Mouse (Mus musculus) heart, adult 18-20 months (tissue): ENCODE measurements around the gene Cpox. TPM values are rescaled to one million over a fixed set of nuclear protein-coding genes. Genes with fewer than 3 reads are reported as not detected.
"Not testable (repeated sequence)": the region's sequence is repeated elsewhere in the genome, so short reads cannot be mapped to it uniquely, and the experiment has no call there.

Experiments used
- DNase-seq, 2 experiments: peaks; one replicate each; pipeline ENCODE4 v3.0.0; 2021 to 2022; ENCODE audit warnings: mixed read lengths in 1 of 2
- long read RNA-seq, 2 experiments: library from polyadenylated mRNA; stranded (forward); transcript quantifications; one replicate each; pipeline ENCODE4 v2.0.0; 2021
- total RNA-seq, 2 experiments: library from RNA; stranded (reverse); gene quantifications; 2 replicates each; pipeline ENCODE4 v1.2.3; 2021

The Cpox gene
- total RNA-seq = 10 to 100 TPM; 36.5 to 37.9 TPM
- long read RNA-seq, experiment 1, transcript Cpox-201 (7 exons, 3,097 nt) = major isoform, 17 of 19 reads
- long read RNA-seq, experiment 1, partial matches to known transcripts = 0 of 19 reads
- long read RNA-seq, experiment 1, other reads (novel, unspliced or antisense) = 2 of 19 reads
- long read RNA-seq, experiment 2, transcript Cpox-201 (7 exons, 3,097 nt) = major isoform, 11 of 13 reads
- long read RNA-seq, experiment 2, partial matches to known transcripts = 0 of 13 reads
- long read RNA-seq, experiment 2, other reads (novel, unspliced or antisense) = 2 of 13 reads

DNA sequence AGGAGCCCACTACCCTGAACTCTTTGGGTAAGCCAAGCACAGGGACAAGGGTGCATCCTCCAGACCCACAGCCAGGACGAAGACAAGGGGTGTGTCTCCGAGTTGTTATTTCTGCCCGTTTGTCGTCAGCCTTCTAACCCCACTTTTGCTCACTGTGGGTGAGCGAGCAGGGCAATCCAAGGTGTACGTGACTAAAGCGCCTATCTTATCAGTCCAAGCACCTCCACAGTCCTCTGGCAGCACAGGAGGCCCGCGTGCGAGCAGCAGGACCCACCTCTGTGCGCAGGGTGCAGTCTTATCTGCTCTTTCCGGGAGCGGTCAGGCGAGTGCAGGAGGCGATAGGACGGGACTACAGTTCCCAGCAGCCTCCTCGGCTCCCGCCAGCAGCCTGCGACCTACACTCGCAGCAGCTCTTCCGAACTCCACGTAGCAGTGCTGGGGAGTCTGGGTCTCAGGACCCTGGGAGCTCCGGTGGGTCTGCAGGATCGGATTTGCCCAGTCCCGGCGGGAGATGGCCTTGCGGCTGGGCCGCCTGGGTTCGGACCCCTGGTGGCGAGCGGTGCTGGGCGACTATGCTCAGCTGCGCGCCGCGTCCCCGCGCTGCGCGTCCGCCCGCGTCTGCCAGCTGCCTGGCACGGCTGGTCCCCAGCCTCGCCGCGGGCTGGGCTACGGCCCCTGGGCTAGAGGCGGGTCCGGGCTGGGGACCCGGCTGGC is at the start of gene Cpox:
Cpox (plus strand) TSS at position 376 of the 714 bp plus-strand sequence.
- peak; percentile 88 to 89 for DNase-seq

DNA sequence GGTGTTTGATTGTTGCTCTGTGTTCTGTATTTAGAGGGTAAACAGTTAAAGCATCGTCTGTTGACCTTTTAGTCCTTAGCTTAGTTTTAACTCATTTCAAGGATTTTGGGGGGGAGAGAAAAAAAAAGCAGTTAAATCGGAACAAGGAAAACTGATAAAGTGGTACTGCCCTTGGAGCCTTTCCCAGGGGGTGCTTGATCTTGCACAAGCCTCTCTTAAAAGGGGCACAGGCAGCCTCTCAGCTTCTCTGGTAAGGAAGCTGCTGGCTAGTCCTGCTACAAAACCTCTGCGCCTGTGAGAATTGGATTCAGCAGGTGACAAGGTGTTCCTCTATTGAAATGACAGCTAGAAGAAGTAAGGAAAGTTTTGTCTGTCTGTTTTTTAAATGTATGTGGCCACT is 47.7 kb upstream of the Cpox start:
- no peak for DNase-seq

DNA sequence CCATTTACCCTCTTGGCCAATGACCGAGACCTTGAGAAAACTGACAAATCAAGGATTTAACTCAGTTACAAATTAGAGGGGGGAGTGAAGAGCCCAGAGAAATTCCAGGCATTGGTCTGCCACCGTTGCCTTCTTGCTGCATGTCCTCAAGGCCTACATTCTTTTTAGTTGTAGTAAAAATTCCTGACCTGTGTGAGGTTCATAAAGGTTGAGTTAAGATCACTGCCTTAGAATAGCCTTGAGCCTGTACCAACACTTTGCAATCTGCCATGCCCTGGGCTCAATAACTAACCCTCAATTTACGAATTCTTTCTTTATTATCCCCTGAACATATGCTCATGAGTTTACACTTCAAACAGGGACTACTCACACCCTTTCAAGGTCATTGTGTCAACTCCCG is 47.0 kb upstream of the Cpox start:
- no peak for DNase-seq

DNA sequence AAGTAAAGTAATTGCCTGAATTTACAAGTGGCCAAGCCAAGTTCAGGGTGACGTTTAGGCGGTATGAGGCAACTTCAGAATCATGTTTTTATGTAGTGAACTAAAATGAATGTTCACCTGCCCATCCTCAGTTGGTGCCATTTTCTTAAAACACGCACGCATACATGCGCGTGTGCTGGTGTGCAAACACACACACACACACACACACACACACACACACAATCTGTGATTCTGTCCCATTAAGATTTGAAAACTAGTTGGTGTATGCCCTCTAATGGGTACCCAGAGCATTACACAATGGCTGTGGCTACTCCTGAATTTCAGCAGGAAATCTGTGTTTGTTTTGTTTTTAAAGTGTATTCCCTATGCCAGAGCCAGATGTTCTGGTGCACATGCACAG is 46.1 kb upstream of the Cpox start:
- DNase-seq = peak; percentile 30 to 72

DNA sequence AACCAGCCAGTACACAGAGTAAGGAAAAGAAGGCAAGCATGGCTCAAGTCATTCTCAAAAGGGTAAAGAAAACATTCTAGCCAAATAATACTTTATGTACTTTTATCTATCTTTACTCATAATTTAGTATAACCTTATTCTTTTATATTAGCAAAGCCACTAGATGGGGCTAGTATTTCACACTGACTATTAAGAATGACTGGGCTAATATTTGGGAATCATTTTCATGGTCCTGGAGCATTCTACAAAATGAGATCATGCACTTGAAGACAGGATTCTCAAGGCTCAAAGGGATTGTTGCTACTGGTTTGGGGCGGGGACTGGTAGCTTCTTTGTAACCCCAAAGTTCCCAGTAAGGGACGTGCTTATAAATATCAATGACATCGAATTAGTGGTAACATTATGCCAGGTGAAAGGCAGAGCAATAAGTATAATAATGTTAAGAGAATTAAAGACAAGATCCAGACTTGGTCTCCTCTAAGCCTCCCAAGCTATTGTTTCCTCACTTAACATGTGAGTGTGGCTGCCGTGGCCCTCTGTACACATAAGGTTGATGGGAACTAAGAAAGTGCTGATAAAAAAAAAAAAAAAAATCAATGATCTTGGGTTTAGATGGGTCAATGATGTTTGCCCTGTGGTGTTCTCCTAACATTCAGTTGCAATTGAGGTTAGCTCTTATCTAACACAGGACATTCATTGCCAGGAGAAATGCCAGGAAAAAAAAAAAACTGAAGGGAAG is 42.3 kb upstream of the Cpox start:
- DNase-seq = peak in 1 of 2 experiments; percentile 30

DNA sequence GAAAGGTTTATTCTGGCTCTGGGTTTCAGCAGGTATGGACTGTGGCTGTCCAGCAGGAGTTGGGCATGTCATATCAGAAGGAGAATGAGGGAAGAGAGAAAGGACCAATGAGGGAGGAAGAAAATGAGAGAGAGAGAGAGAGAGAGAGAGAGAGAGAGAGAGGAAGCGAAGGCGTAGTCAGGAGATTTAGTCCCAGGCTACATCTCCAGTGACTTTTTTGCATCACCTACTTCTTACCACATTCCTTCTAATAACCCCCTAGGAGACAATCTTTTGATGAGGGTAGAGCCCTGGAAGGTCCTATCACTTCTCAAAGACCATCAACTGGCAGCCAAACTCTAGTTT is 41.8 kb upstream of the Cpox start:
- DNase-seq = no peak

DNA sequence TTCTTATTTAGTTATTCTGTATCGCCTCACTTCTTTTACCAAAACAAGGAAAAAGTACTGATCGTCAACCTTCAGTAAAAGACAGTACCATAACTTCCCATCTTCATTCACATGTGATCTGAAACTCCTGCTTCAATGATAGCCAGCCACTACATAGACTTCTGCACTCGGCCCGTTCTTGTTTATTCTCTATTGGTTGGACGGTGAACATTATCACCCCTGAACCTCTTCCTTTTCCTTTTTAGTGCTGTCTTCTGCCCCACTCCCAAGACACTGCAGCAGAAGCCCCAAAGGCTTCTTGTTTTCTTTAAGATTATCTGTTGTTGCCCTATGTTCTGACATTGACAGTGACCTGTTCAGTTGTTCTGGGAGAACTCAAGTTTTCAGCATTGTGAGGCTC is 41.1 kb upstream of the Cpox start:
- no peak for DNase-seq

DNA sequence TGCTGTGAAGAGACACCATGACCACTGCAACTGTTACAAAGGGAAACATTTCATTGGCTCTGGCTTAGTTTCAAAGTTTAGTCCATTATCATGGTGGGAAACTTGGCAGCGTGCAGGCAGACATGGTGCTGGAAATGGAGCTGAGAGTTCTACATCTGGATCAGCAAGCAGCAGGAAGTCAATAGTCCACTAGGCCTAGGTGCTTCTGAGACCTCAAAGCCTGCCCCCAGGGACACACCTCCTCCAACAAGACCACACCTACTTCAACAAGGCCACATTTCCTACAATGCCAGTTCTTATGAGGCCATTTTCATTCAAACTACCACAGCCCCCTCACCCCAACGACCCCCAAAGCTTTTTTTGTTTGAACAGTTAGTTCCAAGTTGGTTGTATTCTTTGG is 40.4 kb upstream of the Cpox start:
- DNase-seq = no peak

DNA sequence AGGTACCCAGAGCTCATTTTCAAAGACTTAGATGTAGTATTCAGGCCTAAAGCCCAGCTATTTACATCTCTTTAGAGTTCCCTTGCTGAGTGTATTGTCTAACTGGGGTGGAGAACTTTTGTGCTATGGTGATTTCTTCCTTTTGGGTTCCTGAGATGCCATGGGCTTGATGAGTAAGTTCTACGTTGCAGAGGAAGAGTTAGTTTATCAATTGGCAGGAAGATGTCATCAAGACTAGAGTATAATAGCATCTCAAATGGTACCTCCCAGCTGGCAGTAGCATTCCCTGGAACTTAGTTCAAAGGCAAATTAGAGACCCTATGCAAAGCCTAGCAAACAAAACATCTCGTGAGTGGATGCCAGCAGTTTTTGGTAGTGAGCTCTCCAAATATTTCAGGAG is 34.2 kb upstream of the Cpox start:
- no peak for DNase-seq

DNA sequence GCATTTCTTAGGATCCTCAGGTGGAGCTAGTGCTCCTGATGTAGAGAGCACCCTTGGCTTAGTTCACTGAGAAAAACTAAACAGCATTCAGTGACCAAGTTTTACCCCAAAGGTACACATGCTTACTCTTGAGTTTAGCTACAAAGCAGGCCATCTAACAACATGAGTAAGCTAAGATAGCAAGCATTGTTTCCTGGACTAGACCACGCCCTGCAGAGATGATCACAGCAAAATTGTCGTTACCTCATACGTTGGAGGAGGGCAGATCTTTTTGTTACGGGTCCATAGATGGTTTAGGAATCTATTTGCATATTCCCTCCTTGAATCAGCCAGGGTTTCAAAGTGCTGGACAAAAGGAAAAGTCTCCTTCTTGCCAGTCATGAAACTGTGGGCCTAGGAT is 32.6 kb upstream of the Cpox start:
- DNase-seq = no peak

DNA sequence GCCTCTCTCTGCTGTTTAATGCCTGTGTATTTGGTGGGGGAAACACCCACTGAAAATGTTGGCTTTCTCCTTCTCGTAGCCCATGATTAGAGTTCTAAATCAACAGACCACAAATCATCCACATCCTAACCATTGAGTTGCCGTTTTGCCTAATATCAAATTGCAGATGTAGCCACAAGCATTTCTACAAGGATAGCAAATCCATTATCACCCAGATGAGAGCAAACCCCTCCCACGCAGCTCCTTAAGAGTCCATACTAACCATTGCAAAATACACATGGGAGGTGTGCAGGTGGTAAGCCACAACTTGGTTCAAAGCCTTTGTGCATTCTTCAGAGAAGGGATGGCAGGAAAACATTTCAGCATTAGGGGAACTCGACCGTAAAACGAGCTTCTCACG is 32.1 kb upstream of the Cpox start:
- DNase-seq = no peak

DNA sequence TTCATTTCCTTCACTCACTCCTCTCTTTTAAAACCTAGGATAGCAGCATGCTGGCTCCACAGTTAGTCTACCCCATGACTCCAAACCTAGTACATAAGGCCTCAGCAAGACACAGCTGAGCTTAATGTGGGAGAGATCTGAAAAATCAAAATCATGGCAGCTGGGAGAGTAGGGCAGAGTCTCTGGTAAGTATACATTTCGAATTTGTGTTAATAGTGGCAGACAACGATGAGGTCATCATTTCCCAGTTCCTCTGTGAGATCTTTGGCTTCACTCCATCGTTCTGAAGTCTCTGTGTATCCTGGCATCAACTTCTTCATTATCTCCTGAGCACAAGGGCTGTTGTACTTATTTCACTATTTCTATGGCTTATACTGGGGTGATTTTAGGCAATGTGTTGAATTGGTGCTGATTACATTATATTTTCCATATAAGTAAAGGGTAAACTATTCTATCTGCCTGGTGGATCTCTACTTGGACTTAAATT is 31.4 kb upstream of the Cpox start, which contains the start of gene E330017A01Rik:
E330017A01Rik (minus strand) TSS at position 51 of the 487 bp plus-strand sequence.
- no peak for DNase-seq

DNA sequence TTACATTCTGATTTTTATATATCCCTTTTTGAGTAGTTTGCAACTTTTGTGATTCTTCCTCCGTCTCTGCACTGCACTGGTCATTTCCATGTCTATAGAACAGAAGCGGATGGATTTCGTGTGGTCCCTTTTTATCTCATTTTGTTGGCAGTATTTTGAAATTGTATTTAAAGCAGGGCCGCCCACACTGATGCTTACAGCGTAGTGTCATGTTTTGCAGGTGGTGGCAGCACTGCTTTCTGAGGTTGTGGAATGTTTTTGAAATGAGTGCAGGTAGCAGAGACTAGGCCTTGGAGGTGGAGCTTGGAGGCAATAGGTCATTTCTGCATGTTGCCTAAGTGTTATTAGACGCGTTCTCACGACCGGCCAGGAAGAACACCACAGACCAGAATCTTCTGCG is 20.1 kb upstream of the Cpox start:
- DNase-seq = no peak

DNA sequence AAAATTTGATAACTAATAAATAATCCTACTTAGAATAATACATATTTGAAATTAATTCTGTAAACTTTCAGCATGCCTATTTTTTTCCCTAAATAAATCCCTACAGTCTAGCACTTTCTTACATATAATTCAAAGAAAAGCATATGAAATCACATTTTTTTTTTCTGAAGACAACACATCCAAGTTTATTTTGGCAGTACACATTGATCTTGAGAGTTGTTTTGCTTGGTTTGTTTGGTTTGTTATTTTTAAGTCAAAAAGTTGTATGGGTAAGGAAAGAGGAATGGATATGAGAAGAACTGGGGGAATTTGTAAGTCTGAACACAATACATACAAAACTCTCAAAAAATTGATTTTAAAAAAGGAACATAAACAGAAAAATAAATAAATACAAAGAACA is 14.3 kb upstream of the Cpox start:
- DNase-seq = no peak

DNA sequence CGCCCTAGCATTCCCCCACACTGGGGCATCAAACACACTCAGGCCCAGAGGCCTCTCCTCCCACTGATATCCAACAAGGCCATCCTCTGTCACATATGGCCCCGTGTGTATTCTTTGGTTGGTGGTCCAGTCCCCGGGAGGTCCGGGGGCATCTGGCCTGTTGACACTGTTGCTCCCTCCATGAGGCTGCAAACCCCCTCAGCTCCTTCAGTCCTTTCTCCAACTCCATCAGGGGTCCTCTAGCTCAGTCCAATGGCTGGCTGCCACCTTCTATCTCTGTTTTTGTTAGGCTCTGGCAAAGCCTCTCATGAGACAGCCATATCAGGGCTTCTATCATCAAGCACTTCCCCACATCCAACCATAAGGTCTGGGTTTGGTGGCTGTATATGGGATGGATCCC is 13.6 kb upstream of the Cpox start:
- no peak for DNase-seq

DNA sequence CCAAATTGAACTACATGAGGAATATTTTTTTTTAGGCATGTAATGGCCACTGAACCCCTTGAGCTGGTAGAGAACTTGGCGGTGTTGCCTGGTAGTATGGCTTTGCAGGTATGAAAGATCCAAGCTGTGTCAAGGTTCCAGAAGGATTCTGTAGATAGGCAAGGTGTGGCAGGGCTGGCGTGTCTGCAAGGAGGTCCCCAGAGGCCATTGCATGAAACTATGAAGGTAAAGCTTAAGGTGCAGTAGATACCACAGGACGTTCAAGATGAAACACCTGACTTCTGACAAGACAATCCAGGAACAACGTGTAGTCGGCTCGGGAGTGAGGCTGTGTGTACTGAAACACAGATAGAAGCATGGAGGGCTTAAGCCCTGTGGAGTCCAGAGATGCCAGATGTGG is 11.4 kb upstream of the Cpox start:
- no peak for DNase-seq

DNA sequence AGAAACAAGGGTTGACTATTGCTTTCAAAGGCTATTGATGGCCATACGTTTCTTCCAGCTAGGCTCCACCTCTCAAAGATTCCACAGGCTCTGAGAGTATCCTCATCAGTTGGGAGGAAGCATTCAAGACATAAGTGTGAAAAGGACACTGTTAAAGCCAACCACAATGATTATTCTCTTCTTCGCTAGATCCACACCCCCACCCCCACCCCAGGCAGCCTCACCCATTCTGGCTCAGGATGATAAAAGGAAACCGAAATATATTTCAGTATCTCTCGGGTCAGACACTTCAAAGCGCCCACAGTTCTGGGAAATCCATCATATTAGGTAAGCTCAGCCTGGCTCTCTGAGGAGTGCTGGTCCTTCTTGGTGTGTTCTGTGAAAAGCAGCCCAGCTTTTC is 8.3 kb upstream of the Cpox start:
- no peak for DNase-seq

DNA sequence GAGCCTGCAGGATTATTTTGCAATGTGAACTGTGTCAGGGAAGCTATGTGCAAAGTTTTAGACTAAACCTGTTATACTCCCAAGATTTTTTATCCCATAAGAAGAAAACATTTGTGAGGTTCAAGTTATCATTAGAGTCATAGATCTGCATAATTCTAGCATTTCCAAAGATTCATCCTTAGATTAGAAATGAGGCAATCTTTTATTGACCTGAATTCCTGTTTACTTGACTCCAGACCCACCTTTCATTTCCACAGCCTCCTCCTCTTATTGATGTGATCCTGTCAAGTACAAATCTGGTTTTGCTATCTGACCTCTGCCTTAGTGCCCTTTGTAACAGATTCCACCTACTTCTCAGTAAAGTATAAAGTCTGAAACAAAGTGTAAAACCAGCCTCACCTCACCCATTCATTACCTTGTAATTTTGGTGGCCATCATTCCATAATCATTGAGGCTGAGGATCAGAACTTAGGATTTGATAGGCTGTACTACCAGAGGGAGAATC is 7.8 kb upstream of the Cpox start:
- DNase-seq = no peak

DNA sequence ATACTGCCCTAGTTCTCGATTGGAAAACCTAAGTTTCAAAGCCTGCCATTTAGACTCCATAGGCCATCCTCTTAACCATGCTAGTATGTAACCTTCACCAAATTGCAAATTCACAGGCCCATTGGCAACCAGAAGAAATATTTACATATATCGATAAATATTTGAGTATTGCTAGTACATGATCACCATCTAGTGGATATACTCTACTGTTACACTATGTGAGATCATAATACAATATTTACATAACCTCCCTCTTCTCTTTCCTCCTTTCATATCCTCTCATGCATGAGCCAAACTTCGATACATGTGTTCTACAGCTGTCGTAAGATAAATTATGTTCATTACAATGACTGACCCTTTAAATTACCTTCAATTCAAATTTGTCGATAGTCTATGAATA is 7.1 kb upstream of the Cpox start:
- DNase-seq = peak in 1 of 2 experiments; percentile 6

DNA sequence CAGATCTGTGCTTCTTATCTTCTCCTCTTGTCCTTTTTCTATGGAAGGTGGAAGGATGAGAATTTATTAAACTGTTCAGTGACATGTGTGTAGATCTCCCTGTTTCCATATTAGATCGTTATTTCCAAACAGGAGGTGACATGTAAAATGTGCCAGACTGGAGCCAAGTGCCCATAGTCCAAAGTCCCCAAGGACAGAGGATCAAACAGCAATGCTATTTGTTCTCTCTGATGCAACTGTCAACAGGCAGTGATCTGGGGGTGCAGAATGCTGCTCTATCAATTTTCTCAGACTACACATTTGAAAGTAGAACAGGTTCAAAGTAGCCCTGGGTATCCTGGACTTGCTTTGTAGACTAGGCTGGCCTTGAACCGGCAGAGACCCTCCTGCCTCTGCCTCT is 6.3 kb upstream of the Cpox start:
- no peak for DNase-seq

DNA sequence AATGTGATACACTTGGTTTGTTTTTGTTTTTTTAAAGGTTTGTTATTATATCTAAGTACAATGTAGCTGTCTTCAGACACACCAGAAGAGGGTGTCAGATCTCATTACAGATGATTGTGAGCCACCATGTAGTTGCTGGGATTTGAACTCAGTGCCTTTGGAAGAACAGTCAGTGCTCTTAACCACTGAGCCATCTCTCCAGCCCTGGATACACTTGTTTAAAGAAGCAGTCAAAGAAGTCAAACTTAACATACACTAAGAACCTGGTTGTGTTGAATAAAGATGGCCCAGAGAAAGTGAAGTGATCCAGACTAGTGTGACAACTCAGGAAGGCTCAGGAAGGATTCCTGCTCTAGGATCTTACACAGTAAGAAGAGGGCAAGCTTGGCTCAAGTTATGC is 5.0 kb upstream of the Cpox start:
- DNase-seq = not testable (repeated sequence)

DNA sequence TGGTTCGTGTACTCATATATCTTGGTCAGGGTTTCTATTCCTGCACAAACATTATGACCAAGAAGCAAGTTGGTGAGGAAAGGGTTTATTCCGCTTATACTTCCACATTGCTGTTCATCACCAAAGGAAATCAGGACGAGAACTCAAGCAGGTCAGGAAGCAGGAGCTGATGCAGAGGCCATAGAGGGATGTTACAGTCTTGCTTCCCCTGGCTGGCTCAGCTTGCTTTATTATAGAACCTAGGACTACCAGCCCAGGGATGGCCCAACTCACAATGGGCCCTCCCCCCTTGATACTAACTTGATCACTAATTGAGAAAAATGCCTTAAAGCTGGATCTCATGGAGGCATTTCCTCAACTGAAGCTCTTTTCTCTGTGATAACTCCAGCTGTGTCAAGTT is 3.4 kb upstream of the Cpox start:
- not testable (repeated sequence) for DNase-seq

DNA sequence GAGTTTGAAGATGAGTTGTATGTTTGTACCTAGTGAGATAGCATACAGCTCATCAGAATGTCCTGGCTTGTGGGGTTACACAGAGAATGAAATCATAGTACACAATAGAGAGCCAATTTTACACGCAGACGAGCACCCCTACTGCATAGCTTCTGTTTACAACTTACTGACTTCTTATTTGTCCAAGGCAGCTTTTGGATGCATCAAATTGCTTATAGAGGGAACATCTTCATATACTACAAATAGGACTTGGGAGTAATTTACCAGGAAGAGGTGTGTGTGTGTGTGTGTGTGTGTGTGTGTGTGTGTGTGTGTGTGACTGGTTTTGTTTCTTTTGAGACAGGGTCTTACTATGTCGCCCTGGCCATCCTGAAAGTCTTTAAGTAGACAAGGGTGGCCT is 1.5 kb upstream of the Cpox start:
- DNase-seq = no peak
